Comparison of ENCODE assay signal across 40 mouse cellular contexts in the genomic region with DNA sequence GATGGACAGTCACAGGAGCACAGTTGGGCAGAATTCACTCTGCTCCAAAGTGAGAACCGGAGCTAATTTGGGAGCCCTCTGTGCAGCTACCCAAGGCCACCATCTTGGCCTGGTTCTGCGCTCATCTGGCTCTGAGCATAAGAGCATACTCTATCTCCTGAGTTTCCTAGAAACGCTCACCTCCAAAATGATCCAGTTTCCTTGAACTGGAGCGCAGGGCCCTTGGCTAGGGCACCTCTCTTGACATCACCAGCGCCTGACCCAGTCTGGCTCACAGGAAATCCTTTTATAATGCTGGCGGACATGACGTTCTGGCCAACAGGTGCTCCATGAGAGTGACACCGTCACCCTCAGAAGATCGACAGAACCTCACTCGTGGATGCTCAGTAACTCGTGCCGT. TPM values are rescaled to one million over a fixed set of nuclear protein-coding genes. Genes with fewer than 3 reads are reported as not detected.
"Had no signal": no experiment of that assay in that cellular context is flagged by ENCODE, and none has a peak within 500 bp of the region (broad histone marks: within the 10 kb centered on the region; RNA-seq: fewer than 3 reads in every experiment).

No protein-coding gene starts in this region.

- H3K27me3 ChIP-seq: heart, embryonic 12.5 days; hindbrain, embryonic 13.5 days; hindbrain, embryonic 15.5 days; kidney, embryonic 15.5 days; limb, embryonic 13.5 days; limb, embryonic 15.5 days; liver, embryonic 12.5 days had no signal

- DNase-seq: forebrain, postnatal 0 days; gastrocnemius, postnatal 14 days; heart, adult 11 months; heart, adult 2 months; heart, postnatal 10 days; heart, postnatal 36 days; kidney, adult 11 months; kidney, adult 2 months; kidney, adult 9 months; kidney, postnatal 14 days; kidney, postnatal 36 days; layer of hippocampus, adult 9-11 months; layer of hippocampus, postnatal 36 days; left cerebral cortex, postnatal 4 days had no signal

- H3K4me1 ChIP-seq: hindbrain, embryonic 15.5 days; limb, embryonic 13.5 days had no signal

- H3K9me3 ChIP-seq: heart, embryonic 12.5 days; hindbrain, embryonic 13.5 days; hindbrain, embryonic 15.5 days; kidney, embryonic 15.5 days; limb, embryonic 13.5 days; limb, embryonic 15.5 days; liver, embryonic 12.5 days had no signal

- H3K27ac ChIP-seq: heart, adult 2 months; hindbrain, embryonic 13.5 days; hindbrain, embryonic 15.5 days; hindbrain, postnatal 0 days; kidney, embryonic 15.5 days; kidney, postnatal 0 days; limb, embryonic 13.5 days; limb, embryonic 15.5 days; liver, embryonic 12.5 days had no signal

- H3K4me3 ChIP-seq: heart, adult 2 months; heart, embryonic 12.5 days; hindbrain, embryonic 13.5 days; hindbrain, embryonic 15.5 days; kidney, embryonic 15.5 days; limb, embryonic 13.5 days; limb, embryonic 15.5 days; liver, embryonic 12.5 days had no signal

- H3K36me3 ChIP-seq: heart, embryonic 12.5 days; hindbrain, embryonic 13.5 days; hindbrain, embryonic 15.5 days; kidney, embryonic 15.5 days; limb, embryonic 13.5 days; limb, embryonic 15.5 days; liver, embryonic 12.5 days had no signal

RNA-seq across cellular contexts. Expression of gene 1700013G24Rik, which starts 3.5 kb away (rescaled TPM):
- total RNA-seq: forebrain, postnatal 0 days; gastrocnemius, postnatal 14 days; heart, adult 2 months; heart, postnatal 10 days; heart, postnatal 36 days; hematopoietic stem cell, adult 5-6 weeks; hindbrain, postnatal 0 days; layer of hippocampus, adult 18-20 months; layer of hippocampus, adult 8-10 months; layer of hippocampus, postnatal 14 days; layer of hippocampus, postnatal 36 days; left cerebral cortex, adult 18-20 months; left cerebral cortex, adult 8-10 months; left cerebral cortex, postnatal 10 days; left cerebral cortex, postnatal 25 days; left cerebral cortex, postnatal 4 days; liver, adult 2 months had no signal
- polyA plus RNA-seq: forebrain, postnatal 0 days; heart, embryonic 12.5 days; heart, embryonic 14.5 days; heart, embryonic 16.5 days; hindbrain, embryonic 11.5 days; hindbrain, embryonic 13.5 days; hindbrain, embryonic 15.5 days; hindbrain, postnatal 0 days; intestine, embryonic 14.5 days; intestine, embryonic 16.5 days; kidney, embryonic 15.5 days; kidney, postnatal 0 days; large intestine, adult 2 months; limb, embryonic 11.5 days; limb, embryonic 13.5 days; liver, adult 2 months; liver, embryonic 12.5 days had no signal

RNA-seq across cellular contexts. Expression of gene Hspg2, which starts 12.0 kb away (rescaled TPM):
- total RNA-seq: hematopoietic stem cell, adult 5-6 weeks had no signal

RNA-seq across cellular contexts. Expression of gene Cela3b, which starts 26.2 kb away (rescaled TPM):
- total RNA-seq: forebrain, postnatal 0 days; gastrocnemius, postnatal 14 days; heart, adult 2 months; heart, postnatal 10 days; heart, postnatal 36 days; hematopoietic stem cell, adult 5-6 weeks; hindbrain, postnatal 0 days; layer of hippocampus, adult 18-20 months; layer of hippocampus, adult 8-10 months; layer of hippocampus, postnatal 14 days; layer of hippocampus, postnatal 36 days; left cerebral cortex, adult 18-20 months; left cerebral cortex, adult 8-10 months; left cerebral cortex, postnatal 10 days; left cerebral cortex, postnatal 25 days; left cerebral cortex, postnatal 4 days had no signal
- polyA plus RNA-seq: forebrain, postnatal 0 days; heart, adult 2 months; heart, embryonic 12.5 days; heart, embryonic 14.5 days; hindbrain, embryonic 11.5 days; hindbrain, embryonic 13.5 days; hindbrain, embryonic 15.5 days; hindbrain, postnatal 0 days; kidney, adult 2 months; kidney, embryonic 15.5 days; kidney, postnatal 0 days; limb, embryonic 11.5 days; limb, embryonic 15.5 days; liver, embryonic 12.5 days had no signal

RNA-seq across cellular contexts. Expression of gene Cela3a, which starts 47.0 kb away (rescaled TPM):
- total RNA-seq: forebrain, postnatal 0 days; gastrocnemius, postnatal 14 days; heart, adult 2 months; heart, postnatal 10 days; heart, postnatal 36 days; hematopoietic stem cell, adult 5-6 weeks; hindbrain, postnatal 0 days; layer of hippocampus, adult 18-20 months; layer of hippocampus, adult 8-10 months; layer of hippocampus, postnatal 14 days; layer of hippocampus, postnatal 36 days; left cerebral cortex, adult 18-20 months; left cerebral cortex, adult 8-10 months; left cerebral cortex, postnatal 10 days; left cerebral cortex, postnatal 25 days; left cerebral cortex, postnatal 4 days; liver, adult 2 months had no signal
- polyA plus RNA-seq: forebrain, postnatal 0 days; gonadal fat pad, adult 2 months; heart, adult 2 months; heart, embryonic 12.5 days; heart, embryonic 14.5 days; heart, embryonic 16.5 days; hindbrain, embryonic 11.5 days; hindbrain, embryonic 13.5 days; hindbrain, embryonic 15.5 days; hindbrain, postnatal 0 days; intestine, embryonic 14.5 days; kidney, adult 2 months; kidney, embryonic 15.5 days; kidney, postnatal 0 days; large intestine, adult 2 months; limb, embryonic 11.5 days; limb, embryonic 13.5 days; limb, embryonic 15.5 days; liver, adult 2 months; liver, embryonic 12.5 days had no signal
